Mouse (Mus musculus): Measurements from ENCODE around the gene Flt3.

Flt3 gene

DNA sequence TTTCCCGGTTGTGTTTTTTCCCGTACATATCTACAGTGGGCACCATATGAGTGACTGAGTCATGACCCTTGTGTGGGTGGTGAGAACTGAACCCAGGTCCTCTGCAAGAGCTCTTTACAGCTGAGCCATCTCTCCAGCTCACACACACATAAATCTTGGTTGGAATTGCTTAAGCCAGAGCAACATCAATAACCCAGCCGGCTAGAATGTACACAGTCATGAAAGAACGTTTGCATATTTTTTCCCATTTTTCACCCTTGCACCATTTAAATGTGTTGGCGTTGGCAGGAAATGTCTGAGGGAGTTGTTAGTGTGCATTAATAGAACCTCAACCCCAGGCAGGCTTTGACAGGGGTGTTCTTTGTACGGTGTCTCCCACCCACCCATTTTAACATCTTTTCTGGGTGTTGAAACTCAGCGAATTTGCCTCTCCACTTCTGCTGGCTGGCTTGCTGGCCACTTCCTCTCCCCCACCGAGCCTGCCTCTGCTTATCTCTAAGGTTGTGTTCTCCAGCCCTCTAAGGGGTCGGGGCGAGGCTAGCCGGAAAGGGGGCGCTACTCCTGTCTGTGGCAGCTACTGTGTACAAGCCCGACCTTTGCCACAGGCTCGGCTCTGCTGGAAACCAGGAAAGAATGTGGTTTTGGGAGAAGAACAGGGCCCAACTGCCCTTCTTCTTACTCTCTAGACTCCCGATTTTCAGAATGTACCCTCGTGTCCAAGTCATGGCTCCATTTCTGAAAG is 108.4 kb downstream of the Flt3 start:
- DNase-seq (ENCODE audit: low read depth, low spot score): no peak

DNA sequence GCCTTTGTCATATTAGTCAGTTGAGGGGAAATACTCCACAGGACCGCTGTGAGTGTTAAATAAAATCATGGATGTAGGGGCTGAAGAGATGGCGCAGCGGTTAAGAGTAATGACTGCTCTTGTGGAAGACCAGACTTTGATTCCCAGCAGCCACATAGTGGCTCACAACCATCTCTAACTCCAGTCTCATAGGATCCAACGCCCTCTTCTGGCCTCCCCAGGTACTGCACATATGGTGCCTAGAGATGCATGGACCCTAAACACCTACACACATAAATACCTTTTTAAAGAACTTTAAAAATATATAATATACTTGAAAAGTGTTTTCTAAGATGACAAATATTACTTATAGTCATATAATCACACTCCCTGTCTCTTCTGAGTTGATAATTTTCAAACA is 115.9 kb downstream of the Flt3 start:
- peak; percentile 61 for DNase-seq (ENCODE audit: low read depth, low spot score)
